Mouse (Mus musculus): ENCODE measurements around the gene Arl6ip5.
"Not testable (repeated sequence)": the region's sequence is repeated elsewhere in the genome, so short reads cannot be mapped to it uniquely, and the experiment has no call there.

The Arl6ip5 gene

GRCm38 (mm10) chr6:97223566-97223965, 13.1 kb downstream of the Arl6ip5 start:
- no peak for DNase-seq (ENCODE audit: low spot score in 2 of 2)

DNA sequence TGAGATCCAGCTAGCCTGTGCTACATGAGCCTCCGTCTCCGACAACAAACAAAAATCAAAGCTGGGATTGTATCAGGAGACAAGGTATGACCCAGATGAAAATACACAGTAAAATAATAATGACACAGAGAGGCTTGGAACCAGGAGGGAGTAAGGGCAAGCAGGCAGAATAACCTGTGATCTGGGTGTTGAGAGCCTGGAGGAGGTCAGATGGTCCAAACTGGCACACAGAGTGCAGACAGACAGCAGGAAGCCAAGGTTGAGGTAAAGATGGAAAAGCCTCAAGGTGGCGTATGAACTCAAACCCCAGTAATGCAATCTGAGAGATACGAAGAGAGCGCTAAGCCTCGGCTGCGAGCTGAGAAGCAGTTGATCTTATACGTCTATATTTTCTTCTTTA, 14.0 kb downstream of the Arl6ip5 start:
- no peak for DNase-seq (ENCODE audit: low spot score in 2 of 2)

DNA sequence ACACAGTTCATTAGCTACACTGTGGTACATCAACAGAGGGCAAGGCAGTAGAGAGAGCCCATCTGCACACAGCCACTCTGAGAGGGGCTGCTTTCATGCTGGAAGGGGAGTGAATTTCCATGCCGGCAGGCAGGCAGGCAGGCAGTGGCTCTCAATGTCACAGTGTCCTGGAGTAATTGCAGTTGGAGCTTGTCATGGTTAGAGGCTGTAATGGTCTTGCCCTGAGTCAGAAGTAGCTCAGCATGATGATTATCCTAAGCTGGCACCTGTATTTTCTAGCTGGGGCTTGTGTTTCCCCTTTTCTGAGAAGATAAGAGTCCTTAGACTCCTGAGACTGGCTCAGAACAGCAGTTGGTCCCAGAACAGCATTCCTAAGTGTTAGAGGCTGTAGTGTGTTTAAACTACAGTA, 15.6 kb downstream of the Arl6ip5 start:
- no peak for DNase-seq (ENCODE audit: low spot score in 2 of 2)

DNA sequence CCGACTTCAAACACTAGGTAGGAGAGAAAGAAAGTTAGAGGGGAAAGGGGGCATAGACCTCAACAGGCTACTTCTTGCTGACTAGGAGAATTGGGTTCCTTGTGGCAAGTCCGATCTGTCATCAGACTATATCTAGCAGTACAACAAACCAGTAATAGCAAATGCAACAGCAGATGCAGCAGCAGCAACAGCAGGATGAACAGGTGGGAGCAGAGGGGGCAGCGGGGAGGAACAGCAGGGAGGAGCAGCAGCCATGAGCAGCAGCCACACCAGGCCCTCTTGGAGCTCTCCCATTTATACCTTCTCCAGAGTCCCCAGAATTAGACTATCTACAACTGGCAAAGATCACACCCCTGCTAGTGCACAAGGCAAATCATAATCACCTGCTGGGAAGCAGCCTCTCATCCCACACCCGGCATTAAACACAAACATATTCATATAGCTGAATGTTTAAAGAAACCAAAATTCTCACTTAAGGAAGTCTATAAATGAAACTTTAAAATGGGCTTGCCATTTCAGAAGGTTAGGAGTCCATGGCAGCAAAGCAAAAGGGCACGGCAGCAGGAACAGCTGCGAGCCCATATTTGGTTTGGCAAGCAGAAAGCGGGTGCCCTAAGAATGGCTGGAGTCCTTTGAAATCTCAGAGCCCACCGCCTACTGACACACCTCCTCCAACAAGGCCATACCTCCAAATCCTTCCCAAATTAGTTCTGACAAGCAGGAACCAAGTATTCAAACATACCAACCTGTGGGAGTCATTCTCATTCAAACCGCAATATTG, 16.8 kb downstream of the Arl6ip5 start:
- DNase-seq (ENCODE audit: low spot score in 2 of 2): no peak

GRCm38 (mm10) chr6:97234911-97235668, 24.6 kb downstream of the Arl6ip5 start:
- no peak for DNase-seq (ENCODE audit: low spot score in 2 of 2)

DNA sequence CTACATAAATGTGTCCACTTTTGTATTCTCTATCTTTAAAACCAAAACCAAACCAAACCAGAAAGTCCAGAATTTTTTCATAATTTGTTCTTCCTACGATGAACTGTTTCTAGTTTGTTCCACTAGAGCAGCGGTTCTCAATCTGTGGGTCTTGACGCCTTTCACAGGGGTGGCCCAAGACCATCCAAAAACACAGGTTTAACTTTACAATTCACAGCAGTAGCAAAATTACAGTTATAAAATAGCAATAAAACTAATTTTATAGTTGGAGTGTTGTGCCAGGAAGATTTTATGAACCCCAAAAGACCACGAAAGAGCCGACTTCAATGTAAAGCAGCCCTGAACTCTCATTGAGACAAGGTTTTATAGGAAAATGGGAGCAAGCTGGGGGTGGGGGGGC, 25.6 kb downstream of the Arl6ip5 start:
- DNase-seq (ENCODE audit: low spot score in 2 of 2): no peak

DNA sequence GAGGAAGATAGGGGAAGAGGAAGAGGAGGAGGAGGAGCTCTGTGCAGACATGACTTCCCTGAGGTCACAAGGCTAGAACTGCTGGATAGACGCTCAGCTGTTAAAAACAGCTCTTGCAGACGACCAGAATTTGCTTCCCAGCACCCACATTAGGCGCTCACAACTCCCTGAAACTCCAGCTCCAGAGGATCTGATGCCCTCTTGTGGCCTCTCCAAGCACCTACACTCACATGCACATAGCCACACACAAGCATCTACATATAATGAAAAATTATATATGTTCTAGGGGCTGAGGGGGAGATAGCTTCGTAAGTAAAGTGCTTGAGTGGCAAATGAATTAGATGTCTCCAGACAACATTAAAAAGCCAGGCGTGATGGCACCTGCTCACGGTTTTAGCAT, 28.9 kb downstream of the Arl6ip5 start:
- no peak for DNase-seq (ENCODE audit: low spot score in 2 of 2)

DNA sequence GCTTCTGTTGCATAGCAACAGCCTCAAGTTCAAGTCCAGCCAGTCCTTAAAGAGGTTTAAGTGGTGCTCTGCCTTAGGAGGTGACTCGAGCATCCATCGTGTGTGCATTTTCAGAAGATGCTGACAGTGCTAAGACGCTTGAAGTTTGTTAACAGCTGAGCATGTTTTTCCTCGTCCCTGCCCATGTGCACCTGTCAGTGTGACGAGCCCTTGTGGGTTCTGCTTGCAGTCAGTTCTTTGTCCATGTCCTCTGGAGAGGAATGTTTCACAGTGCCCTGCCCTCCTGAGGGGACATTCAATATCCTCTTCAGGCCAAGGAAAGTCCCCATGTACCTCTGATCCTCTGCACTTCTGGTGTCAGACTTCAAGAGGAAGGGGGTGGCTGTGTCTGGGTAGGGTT, 29.6 kb downstream of the Arl6ip5 start:
- DNase-seq (ENCODE audit: low spot score in 2 of 2): no peak

GRCm38 (mm10) chr6:97242522-97242921, 32.0 kb downstream of the Arl6ip5 start:
- no peak for DNase-seq (ENCODE audit: low spot score in 2 of 2)

DNA sequence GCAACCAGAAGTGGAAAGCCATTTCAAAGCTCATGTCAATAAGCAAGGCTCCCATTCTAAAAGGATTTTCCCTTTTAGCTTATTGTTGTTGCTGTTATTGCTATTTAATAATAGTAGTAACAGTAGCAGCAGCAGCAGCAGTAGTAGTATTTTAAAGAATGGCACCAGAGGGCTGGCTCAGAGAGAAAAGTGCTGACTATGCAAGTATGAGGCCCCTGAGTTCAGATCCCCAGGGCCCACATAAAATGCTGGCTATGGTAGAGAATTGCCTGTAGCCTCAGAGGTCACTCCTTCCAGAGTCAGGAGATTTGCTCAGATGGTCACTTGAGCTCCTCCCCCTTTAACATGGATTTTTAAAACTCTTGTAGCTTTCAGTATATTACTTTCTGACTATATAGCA, 34.7 kb downstream of the Arl6ip5 start:
- DNase-seq (ENCODE audit: low spot score in 2 of 2): no peak

DNA sequence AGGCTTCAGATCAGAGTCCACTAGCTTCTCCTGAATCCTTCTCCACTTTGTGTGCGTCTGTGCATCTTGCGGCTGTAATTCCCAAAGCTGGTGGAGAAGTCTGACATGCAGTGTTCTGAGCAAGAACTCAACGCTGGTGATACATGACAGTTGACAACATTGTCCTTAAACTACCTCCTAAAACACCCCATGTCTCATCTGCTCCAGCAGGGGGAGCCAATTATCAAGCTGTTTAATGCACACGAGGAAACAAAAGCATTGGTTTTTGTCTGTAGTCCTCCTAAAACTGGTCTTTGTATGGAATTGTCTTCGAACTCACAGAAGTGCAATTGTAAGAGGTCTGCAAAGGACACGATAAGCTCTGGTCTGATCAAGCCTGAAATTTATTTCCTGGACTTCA, 40.5 kb downstream of the Arl6ip5 start:
- DNase-seq (ENCODE audit: low spot score in 2 of 2): peak in 1 of 2 experiments; percentile 35

- no peak for DNase-seq (ENCODE audit: low spot score in 2 of 2)
Observed at GRCm38 (mm10) chr6:97252086-97252485, 41.6 kb downstream of the Arl6ip5 start.

- DNase-seq (ENCODE audit: low spot score in 2 of 2): no peak
Observed at GRCm38 (mm10) chr6:97252711-97253221, 42.3 kb downstream of the Arl6ip5 start, which contains the start of gene Lmod3. Gene Lmod3, minus strand, starts transcription at chr6:97252759.

- no peak for DNase-seq (ENCODE audit: low spot score in 2 of 2)
Observed at GRCm38 (mm10) chr6:97258489-97258888, 48.0 kb downstream of the Arl6ip5 start.

GRCm38 (mm10) chr6:97259926-97260325, 49.4 kb downstream of the Arl6ip5 start:
- not testable (repeated sequence) for DNase-seq (ENCODE audit: low spot score in 2 of 2)

- DNase-seq (ENCODE audit: low spot score in 2 of 2): no peak
Observed at GRCm38 (mm10) chr6:97262229-97262628, 51.7 kb downstream of the Arl6ip5 start.

DNA sequence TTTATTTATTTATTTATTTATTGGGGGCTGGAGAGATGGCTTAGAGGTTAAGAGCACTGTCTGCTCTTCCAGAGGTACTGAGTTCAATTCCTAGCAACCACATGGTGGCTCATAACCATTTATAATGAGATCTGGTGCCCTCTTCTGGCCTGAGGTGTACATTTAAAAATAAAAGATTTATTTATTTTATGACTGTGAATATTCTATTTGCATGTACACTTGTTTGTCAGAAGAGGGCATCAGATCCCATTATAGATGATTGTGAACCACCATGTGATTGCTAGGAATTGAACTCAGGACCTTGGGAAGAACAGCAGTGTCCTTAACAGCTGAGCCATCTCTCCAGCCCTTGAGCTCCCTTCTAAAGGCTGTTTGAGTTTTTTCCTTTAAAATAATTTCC, 53.3 kb downstream of the Arl6ip5 start:
- not testable (repeated sequence) for DNase-seq (ENCODE audit: low spot score in 2 of 2)

DNA sequence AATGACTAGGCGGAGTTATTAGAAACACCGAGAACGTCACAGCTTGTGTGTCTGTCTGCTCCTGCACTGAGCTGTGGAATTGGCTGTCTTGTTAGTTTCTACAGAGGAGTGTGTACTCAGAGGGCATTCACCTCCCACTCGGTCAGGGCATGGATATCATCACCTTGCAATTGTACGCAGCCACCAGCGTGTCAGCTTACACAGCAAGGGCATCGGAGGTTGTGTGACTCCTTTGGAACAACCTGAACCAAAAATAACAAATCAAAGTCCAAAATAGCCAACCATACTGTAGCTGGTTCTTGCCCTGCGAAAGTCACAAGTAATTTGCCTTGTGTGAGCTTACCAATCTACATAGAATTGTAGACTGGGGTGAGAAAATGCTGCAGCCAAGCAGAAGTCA, 54.8 kb downstream of the Arl6ip5 start:
- no peak for DNase-seq (ENCODE audit: low spot score in 2 of 2)

- no peak for DNase-seq (ENCODE audit: low spot score in 2 of 2)
Observed at GRCm38 (mm10) chr6:97265705-97266104, 55.2 kb downstream of the Arl6ip5 start.

DNA sequence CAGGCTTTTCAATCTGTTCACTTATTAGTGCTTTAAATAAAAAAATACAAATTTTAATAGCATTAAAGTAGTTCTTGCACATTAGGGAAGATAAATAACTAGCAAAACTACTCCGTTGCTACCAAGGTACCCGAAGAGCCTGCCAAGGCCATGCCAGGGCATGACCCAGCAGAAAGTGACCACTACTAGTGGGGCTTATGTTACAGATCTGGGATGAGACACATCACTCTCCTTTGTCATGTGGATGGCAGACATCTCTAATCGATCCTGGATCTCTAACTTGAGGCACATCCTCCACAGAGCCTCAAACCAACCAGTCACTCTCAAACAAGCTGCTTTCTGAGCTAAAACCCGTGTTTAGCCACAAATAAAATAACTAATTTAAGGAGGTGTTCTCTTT, 56.2 kb downstream of the Arl6ip5 start:
- no peak for DNase-seq (ENCODE audit: low spot score in 2 of 2)

GRCm38 (mm10) chr6:97267132-97267531, 56.6 kb downstream of the Arl6ip5 start:
- no peak for DNase-seq (ENCODE audit: low spot score in 2 of 2)

DNA sequence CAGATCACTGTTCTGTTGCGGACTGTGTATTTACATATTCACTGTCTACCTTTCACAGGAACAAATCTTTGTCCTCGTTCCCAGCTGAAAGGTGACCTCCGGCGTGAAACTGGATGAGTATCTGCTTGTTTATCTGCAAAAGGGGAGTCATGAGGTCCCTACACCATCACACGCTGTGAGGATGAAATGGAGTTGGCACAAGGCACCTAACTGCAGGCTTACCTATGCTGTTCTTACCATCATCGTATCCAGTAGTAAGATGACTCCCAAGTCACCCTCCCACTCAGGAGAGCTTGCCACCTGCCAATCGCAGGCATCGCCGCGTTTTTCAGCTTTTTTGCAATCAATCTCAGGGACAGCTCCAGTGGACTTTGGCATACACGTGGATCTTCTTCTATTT, 59.1 kb downstream of the Arl6ip5 start:
- DNase-seq (ENCODE audit: low spot score in 2 of 2): no peak

- DNase-seq (ENCODE audit: low spot score in 2 of 2): no peak
Observed at GRCm38 (mm10) chr6:97272349-97272748, 61.9 kb downstream of the Arl6ip5 start.
